Mouse (Mus musculus): Measurements from ENCODE around the gene Dgkq.
A peak's percentile ranks its signal among the peaks of the same experiment; 100 is the strongest.
"Not testable (repeated sequence)": the region's sequence is repeated elsewhere in the genome, so short reads cannot be mapped to it uniquely, and the experiment has no call there.

The Dgkq gene

DNA sequence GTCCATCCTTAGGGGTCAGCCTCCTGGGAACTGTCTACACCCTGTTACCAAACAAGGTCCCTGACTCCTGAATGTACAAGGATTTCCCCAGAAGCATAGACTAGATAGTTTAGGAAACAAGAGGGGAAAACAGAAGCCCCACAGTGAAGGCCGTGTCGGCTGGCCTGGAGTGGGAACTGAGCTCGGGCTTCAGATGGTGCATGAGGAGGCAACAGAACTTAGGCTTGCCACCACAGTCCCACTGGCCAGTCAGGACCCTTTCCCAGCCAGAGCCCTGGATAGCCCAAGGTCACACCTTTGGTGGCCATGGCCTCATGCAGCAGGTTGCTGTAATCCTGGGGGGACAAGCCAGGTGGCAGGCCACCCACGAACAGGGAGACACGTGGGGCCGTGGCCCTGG is 16.1 kb downstream of the Dgkq start:
- no peak for DNase-seq

DNA sequence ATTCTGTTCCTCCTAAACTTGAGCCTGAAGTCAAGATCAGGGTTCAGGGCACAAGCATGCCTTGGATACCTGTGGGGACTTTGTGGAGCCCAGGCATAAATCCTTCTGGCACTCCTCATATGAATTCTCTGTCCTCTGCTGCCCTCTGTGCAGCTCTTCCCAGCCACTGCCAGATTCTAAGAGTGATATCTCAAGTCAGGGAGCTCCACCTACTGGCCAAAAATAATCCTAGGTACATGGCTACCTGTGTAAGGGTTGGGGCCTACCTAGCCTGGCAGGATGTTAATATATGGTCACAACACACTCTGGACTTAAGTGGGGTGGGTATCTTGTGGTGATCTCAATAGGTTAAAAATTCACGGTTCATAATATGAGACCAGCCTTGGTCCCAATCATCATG is 17.6 kb downstream of the Dgkq start:
- DNase-seq = peak; percentile 69

DNA sequence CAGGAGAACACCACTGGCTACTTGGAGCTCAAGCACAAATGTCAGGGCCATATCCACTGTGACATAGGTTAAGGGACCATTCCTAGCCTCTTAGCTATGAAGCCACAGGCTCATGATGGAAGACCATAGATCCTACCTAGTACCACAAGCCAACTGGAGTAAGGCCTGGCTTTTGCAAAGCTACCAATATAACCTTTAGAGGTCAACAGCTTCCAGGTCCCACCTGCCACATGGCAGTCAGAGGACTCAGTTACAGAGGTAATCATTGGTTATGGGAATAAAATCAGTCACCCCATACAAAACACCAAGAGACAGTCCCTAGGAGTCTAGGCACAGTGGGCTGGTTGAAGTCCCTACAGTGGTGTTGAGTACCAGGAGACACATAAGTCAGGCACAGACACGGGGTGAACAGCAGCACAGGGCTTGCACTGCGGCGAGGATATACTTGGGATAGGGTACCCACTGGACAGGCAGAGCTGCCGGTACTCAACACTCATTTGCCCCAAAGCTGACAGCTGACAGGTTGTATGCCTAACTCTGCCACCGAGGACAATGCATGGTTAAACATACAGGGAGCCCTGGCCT is 18.2 kb downstream of the Dgkq start:
- no peak for DNase-seq

DNA sequence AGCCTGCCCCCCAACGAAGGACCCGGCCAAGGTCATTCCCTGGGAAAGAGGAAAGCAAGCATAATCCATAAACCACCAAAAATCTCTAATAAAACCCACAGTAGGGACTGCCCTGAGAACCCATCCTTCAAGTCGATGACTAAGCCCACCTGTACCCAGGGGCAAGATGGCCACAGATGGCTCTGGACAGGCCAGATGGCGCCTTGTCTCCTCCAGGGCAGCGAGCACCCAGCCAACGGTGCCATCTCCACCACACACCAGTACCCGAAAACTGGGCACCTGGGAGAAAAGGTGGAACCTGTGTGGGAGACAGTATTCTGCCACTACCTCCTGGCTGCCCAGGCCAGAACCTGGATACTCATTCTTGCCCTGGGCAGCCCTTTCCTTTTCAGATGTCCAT is 19.1 kb downstream of the Dgkq start:
- DNase-seq = no peak

DNA sequence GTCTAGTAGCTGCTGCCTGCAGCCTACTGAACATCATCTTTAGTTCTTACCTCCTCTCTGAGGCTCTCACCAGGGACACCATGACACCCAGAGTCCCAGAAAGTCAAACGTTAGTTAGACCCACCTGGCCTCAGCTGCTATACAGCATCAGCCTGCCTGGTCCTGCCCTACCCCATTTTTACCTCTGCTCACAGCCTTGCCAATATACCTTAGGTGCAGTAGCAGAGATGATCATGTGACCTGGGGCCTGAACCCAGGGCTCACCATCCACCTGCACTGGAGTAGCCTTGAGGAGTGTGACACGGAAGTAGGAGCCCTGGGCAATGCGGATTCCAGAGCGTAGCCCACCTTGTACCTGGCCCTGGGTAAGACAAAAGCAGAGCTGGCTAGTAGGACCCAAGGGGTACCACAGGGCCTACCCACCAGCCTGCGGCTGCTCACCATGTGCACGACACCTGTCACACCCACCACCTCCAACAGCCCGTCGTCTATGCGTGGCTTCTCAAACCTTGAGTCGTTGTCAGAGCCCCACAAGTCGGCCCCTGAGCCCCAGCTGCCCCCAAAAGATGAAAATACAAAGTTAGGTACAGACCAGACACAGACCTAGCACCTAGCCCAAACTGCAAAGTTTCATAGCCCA is 20.4 kb downstream of the Dgkq start:
- no peak for DNase-seq

DNA sequence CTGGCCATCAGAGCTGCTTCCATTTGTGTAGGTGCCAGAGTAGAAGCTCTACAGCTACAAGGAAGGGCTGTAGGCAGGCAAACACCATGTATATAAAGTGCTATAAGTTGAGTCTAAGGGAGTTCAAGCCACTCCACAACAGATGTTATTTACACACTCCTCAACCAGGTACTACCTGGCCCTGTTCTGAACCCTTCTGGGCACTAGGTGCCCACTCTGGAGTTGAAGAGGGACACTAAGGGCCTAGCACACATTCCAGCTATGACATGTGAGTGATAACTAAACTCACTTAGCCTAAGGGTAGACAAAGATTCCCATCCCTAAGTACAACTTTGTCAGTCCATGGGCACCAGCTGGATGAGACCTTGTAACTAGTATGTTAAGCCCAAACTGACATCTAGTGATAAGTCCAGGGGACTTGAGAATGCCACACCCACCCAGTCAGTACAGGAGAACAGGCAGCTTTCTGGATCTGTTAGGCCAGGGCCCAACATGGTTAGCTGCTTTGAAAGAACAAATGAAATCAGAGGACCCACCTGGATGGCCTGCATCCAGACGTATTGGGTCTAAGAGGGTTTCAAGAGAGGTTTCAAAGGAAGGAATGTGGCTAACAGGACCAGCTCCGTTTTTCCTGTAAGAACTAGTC is 21.5 kb downstream of the Dgkq start:
- DNase-seq = no peak

DNA sequence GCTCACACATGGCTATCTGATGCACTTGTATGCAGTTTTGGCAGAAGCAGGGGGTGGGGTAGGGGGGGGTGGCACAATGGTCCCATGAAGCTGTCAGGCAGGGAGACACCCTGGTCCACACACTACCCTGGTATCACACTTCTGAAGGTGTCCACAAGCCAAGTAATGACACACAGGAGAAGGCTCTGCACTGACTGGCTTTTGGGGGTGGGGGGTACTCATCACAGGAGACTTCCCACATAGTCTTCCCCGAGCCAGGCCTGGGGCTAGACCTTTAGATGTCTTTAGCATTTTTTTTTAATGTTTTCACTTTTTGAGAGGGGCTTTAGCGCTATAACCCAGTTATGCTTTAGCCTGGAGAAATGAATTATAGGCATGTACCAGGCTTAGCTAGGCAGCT is 22.2 kb downstream of the Dgkq start:
- DNase-seq = no peak

DNA sequence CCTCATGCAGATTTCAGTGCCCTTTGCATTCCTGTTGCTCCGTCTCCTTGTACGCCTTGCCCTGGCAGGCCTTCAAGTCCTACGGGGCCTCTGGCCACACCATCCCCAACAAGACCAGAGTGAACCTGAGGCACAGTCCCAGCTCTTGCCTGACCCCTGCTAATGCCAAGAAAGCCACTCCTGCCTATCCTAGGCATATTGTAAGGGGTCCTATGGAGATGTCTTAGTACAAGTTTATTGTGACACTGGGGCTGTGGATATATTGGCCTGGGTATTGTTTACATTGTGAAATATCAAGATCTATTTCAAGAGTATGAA is 23.2 kb downstream of the Dgkq start:
- no peak for DNase-seq

DNA sequence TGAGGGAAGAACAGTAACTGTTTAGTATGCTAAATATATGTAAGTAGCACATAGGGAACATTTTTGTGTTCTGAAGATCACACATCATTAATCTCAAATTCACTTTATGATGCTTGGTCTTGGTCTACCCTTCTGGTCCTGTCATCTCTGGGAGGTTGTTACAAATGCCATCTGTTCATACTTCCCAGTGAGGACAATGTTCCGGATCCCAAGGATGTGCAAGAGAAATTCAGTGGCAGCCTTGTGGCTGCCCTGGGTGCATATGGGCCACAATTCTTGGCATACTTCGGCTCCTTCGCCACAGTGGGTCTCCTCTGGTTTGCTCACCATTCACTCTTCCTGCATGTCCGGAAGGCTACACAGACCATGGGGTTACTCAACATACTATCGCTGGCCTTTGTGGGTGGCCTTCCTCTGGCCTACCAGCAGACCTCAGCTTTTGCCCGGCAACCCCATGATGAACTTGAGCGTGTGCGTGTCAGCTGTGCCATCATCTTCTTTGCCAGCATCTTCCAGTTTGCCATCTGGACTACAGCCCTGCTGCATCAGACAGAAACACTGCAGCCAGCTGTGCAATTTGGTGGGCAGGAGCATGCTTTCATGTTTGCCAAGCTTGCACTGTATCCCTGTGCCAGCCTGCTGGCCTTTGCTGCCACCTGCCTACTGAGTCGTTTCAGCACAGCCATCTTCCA is 23.7 kb downstream of the Dgkq start:
- DNase-seq = peak; percentile 41

DNA sequence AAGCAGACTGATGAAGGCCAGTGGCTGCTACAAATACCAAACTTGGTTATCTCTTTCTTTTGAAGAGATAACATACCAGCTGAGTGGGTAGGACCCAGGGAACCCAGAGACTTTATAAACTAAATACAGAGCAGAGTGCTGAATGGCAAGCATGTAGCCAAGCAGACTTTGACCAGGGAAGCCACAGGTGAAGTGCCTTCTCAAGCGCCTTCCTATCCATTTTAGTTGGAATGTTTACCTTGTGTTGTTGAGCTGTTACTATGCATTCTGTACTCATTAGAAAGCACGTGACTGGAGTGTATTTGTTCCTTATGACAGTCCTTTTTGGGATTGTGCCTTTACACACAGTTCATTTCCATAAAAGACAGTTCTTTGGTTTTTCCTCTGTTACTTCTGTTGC is 25.8 kb downstream of the Dgkq start:
- no peak for DNase-seq

DNA sequence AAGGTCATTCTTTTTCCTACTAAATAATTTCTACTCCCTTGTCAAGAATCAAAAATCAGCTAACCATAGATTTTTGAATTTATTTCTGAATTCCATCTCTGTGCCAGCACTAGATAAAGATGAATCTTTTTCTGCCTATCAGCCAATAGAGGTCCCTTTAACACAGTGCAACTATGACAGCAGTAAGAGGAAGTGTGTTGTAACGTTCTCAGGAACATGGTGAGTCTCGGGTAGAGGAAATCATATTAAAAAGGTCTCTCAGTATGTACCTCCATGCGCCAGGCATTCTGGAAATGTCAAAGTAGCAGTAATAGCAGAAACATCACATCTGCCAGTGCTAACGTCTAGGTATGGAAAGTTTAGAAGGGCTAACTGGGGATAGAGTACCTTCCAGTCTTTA is 33.3 kb downstream of the Dgkq start:
- no peak for DNase-seq

DNA sequence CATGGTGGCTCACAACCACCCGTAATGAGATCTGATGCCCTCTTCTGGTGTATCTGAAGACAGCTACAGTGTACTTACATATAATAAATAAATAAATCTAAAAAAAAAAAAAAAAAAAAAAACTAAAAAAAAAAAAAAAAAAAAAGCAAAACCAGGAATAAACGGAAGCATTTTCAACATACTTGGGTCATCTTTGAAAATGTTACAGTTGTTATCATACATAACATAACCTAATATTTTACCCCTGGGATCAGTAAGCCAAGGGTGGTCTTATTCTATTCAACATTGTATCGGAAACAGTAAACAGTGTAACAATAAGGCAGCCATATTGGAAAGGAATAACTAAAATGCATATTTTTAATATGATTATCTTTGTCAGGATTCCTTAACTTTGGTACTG is 35.4 kb downstream of the Dgkq start:
- DNase-seq = not testable (repeated sequence)

DNA sequence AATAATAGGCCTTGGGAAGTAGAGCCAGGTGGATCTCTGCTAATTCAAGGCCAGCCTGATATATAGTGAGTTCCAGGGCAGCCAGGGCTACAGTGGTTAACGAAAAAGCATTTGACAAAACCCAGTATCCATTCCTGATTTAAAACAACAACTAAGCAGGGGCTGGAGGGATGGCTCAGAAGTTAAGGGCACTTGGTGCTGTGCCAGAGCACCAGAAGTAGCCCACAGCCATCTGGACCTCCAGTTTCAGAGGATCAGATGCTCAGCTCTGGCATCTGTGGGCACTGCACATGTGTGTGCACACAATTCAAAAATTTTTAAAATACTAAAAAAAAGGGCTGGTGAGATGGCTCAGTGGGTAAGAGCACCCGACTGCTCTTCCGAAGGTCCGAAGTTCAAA is 35.8 kb downstream of the Dgkq start:
- DNase-seq = no peak

DNA sequence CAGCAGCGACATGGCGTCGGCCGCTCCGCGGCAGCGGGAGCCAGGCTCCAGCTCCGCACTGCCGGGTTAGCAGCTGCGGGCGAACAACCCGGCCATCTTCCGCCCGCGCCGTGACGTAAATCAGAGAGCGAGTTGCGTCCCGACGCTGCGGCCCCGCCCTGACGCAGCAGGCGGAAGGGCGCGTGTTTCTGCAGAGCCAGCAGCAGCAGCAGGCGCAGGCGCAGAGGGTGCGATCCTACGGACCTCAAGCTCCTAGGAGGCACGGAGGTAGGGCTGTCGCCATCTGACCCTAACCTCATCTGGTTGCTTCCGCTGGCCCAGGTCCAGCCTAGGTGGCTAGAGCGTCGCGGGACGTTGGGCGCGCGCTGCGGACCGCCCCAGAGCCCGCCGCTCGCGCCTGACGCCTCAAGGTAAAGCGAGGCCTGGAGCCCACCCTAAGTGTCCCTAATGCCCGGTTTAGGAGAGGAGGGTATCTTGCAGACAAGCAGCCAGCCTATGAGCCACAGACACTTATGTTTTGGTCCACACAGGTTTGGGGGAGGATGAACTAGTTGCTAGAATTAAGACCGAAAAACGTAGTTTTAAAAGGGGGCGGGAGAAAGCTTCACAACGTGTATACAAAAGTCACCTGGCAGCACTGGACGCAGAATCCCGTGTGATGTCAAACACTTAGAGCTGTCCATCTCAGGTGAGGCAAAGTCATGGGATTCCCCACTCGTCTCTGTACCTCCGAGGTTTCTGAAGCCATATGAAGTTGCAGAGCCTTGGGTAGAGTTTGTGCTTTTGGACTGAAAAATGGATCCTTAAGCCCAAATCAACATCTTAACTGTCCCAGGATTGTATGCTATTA is 39.6 kb downstream of the Dgkq start, which contains the start of the genes Gak and Tmem175:
TSS of gene Gak (minus strand) at position 122 of the 850 bp plus-strand sequence.
TSS of gene Tmem175 (plus strand) at position 137 of the 850 bp plus-strand sequence.
- peak; percentile 95 for DNase-seq

DNA sequence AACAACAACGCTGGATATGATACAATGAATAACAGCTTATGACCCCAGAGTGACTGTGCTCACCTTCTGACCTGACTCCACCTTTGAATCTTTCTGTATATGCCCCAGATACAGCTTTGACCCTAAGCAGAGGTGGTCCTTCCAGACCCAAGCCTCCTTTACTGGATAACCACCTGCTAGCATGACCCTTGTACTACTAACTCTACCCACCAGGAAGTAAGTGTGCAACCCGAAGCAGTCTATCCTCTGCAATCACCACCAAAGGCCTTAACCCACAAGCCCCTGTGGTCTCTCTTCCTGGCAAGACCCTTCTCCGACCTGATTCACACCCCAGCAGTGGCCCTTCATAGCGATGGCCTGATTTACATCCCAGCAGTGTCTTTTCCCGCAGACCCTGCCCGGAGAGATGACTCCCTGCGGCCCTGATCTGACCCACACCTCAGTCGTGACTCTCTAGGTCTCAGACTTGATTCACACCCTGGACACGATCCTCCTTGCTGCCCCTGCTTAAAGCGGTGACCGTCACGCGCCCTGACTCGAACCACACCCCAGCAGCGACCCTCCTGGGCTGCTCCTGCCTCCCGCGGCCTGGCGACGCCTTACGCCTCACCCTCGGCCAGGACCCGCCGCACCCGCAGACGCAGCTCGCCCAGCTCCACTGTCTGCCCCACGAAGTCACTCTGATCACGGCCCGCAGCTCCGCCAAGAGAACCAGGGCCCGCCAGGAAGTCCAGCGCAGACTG is 40.4 kb downstream of the Dgkq start:
- no peak for DNase-seq

DNA sequence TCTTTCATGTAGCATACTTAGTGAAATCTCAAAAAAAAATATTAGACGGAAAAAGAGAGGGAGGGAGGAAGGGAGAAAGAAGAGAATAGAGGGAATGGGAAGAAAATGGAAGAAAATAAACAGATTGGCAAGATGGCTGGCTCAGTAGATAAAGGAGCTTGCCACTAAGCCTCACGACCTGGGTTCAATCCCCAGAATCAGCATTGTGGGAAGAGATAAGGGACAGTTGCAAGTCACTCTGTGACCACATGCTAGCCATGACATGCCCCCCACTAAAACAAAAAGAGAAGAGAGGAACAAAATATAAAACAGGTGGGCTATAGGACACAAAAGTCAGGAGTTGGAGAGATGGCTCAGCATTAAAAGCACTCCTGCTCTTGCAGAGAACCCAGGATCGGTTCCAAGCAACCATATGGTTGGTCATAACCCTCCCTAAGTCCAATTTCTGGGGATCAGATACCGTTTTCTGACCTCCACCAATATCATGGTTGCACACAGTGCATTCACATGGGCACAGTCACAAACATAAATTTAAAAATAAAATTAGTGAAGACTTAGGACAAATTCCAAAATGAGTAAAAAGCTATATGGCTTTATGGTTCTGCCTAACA is 43.3 kb downstream of the Dgkq start:
- no peak for DNase-seq

DNA sequence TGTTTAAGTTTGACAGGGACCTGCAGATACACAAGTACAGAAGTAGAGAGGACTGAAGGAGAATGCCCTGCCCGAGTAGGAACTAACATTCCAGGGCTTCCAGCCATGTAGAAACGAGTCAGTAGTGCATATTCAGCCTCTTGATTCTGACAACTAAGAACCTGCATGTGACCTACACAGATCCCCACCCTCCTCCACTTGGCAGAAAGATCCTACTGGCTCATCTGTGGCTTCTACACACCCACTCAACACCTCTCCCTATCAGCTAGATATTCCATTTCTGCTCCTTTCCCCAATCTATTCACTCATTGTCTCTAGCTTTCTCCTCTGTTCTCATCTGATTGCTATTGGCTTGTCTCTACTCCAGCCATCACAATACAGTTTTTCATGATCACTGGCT is 47.6 kb downstream of the Dgkq start:
- peak; percentile 42 for DNase-seq

DNA sequence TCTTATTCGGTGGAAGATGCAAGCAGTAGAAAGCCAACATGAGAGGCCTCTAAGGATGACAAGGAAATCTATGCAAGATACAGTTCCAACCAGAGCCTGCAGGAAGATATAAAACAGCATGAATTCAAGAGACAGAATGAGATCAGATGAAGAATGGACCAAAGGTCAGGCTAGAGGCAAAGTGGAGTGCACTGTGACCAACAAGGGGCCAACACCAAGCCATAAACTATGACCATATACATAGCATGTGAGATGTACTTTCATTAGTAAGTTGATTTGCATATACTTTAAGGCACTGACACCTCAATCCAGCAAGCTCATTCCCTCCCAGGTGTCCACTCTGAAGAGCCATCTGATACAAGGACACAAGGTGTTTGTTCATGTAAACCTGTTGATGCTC is 59.0 kb downstream of the Dgkq start:
- DNase-seq = no peak

DNA sequence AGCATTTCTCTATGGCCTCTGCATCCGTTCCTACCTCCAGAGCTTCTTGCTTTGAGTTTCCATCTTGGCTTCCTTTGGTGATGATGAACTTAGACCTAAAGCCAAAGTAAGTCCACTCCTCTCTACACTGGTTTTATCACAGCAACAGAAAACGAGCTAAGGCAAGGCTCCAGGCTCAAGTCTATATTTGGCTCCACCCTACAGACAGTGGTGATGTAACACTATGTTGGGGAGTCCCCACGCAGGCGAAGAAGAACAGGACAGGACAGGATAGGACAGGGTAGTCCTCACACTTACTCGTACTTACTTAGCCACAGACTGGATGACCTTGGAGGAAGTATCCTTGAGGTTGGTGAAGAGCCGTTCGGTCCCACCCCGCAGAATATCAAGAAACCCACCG is 66.9 kb downstream of the Dgkq start:
- DNase-seq = peak; percentile 46

DNA sequence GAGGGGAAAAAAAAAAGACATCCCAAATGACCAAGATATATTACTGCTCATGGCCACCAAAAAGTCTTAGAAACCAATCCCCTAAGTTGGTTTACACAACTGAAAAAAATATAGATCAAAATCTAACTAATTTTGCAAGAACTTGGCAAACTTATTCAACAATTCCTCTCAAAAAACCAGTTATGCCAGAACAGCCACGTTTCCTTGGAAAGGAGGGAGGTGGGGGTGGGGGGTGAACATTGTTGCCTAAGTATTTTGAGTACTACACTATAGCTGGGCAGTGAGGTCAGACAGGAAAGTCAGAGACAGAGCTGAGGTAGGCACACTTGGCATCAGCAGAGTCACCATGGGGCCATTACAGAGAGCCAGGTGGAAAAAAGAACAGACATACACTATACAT is 69.5 kb downstream of the Dgkq start:
- DNase-seq = no peak

All from right cerebral cortex, adult 18-20 months (tissue).